Mouse (Mus musculus): ENCODE measurements around the gene Golga5. TPM values are rescaled to one million over a fixed set of nuclear protein-coding genes. Genes with fewer than 3 reads are reported as not detected.

Golga5 gene
- 27.4 and 28.4 TPM in 2 replicates for polyA plus RNA-seq (2012; rRNA removed)

DNA sequence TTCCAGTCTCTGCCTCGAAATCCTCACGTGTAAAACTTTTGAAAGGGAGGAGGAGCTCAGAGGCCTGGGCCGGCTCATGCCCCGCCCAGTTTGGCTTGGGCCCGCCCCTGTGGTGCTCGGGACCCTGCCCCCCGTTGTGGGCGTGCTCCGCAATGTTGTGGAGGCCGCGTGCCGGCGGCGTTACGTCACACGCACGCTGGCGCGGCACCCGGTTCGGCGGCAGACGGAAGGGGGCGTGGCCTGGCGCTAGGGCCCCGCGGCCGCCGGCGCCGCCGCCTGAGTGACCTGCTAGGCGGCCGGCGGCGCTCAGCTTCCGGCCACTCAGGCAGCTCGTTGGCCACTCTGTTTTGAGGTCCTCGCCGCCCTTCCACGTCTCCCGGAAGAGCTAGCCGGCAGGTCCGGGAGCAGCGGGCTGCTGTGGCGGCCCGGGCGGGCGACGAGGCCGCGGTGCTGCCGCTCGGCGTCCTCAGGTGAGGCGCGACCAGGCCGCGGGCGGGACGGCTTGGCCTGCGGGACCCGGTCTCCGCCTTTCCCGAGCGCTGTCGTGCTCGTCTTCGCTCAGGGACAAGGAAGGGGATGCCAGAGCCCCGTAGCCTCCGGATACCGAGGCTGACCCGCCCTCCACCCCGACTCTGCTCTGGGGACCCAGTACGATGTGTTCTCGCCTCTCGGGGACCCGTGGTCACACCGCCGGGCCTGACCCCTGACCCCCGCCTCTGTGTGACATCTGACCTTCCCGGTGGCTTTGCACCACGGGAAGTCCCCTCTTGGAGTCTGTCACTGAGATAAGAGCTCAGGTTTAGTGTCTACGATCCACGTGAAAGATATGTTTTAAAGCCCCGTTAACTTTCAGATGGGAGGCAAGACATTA lies at the start of gene Golga5:
TSS of gene Golga5 (plus strand) at position 242 of the 871 bp plus-strand sequence.
- under 1% methylated on average over 86 of the region's 86 CpGs for WGBS
- Histone ChIP-seq H3K4me1 (ENCODE audit: control insufficient read depth, insufficient read depth, low read length) (no peaks in the 10 kb centered on the region), H3K27me3 (ENCODE audit: control insufficient read depth, insufficient read depth, low read length) (no peaks in the 10 kb centered on the region), H3K4me3 (replicated peaks; ENCODE audit: insufficient read depth, low read depth, low read length) (peak within 1 kb of the TSS; percentile 90), H3K27ac (ENCODE audit: insufficient read depth, low read length) (peak within 1 kb of the TSS; percentile 72)
- peak; percentile 97 to 98 for DNase-seq
- TF ChIP-seq CTCF (IDR thresholded peaks at IDR 0.05; ENCODE audit: borderline replicate concordance, insufficient read depth, low read depth, low read length): no peak
- peak; percentile 66 for TF ChIP-seq POLR2A (IDR thresholded peaks at IDR 0.05; ENCODE audit: borderline replicate concordance, insufficient read depth, low read length)

DNA sequence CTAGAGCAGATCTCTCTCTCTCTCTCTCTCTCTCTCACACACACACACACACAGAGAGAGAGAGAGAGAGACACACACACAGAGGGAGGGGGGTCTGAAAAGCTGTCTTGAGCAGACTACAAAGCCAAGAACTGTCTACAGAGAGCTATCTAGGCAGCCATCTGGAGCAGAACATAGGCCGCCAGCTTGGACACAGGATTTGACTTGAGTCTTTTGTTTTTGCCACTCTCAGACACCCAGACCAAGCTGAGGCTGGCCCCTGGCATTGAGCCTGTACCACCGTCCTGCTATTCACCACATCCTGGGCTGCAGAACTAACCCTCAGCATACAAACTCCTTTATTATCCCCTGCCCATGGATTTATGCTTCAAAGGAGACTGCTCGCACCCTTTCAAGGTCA lies 49.4 kb upstream of the Golga5 start:
- WGBS: 33% methylated on average over 3 of the region's 3 CpGs
- Histone ChIP-seq H3K4me1 (ENCODE audit: control insufficient read depth, insufficient read depth, low read length) (peaks cover 27% of the 10 kb centered on the region), H3K4me3 (replicated peaks; ENCODE audit: insufficient read depth, low read depth, low read length) (no peak overlapping the region), H3K27ac (ENCODE audit: insufficient read depth, low read length) (no peak overlapping the region; the same call in 1 of the 2 replicates), H3K27me3 (ENCODE audit: control insufficient read depth, insufficient read depth, low read length) (no peaks in the 10 kb centered on the region)
- TF ChIP-seq CTCF (IDR thresholded peaks at IDR 0.05; ENCODE audit: borderline replicate concordance, insufficient read depth, low read depth, low read length): no peak
- no peak for TF ChIP-seq POLR2A (IDR thresholded peaks at IDR 0.05; ENCODE audit: borderline replicate concordance, insufficient read depth, low read length)
- peak; percentile 56 to 61 for DNase-seq

DNA sequence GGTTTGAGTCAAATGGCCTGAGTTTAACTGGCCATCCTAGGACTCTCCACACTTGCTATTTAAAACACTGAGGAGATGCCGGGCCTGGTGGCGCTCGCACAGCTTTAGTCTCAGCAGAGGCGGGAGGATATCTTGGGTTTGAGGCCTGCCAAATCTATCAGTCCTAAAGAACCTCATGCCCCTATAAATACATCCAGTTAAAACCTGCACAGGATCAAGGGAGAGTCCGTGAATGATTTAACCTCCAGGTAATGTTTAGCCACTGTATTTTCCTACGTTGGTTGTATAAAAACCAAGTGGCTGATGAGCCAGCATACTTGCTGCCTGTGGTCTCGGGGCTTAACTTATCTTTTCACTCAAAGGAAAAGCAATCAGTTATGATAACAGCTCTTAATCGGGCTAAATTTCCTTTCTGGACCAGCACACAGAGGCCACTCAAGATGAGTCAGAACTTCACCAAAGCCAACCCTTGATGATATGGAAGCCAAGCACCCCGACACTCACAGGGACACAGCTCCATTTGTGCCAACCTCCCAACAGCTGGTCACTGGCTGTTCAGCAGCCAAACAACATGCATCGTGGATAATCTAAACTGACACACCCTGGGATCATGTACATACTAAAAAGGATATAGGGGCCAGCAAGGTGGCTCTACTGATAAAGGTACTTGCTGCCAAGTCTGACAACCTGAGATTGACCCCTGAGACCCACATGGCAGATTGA lies 48.6 kb upstream of the Golga5 start:
- Histone ChIP-seq H3K27me3 (ENCODE audit: control insufficient read depth, insufficient read depth, low read length) (no peaks in the 10 kb centered on the region), H3K4me3 (replicated peaks; ENCODE audit: insufficient read depth, low read depth, low read length) (no peak overlapping the region), H3K4me1 (ENCODE audit: control insufficient read depth, insufficient read depth, low read length) (peaks cover 23% of the 10 kb centered on the region), H3K27ac (ENCODE audit: insufficient read depth, low read length) (no peak overlapping the region)
- 66% methylated on average over 10 of the region's 10 CpGs for WGBS
- no peak for DNase-seq
- TF ChIP-seq CTCF (IDR thresholded peaks at IDR 0.05; ENCODE audit: borderline replicate concordance, insufficient read depth, low read depth, low read length): no peak
- no peak for TF ChIP-seq POLR2A (IDR thresholded peaks at IDR 0.05; ENCODE audit: borderline replicate concordance, insufficient read depth, low read length)

DNA sequence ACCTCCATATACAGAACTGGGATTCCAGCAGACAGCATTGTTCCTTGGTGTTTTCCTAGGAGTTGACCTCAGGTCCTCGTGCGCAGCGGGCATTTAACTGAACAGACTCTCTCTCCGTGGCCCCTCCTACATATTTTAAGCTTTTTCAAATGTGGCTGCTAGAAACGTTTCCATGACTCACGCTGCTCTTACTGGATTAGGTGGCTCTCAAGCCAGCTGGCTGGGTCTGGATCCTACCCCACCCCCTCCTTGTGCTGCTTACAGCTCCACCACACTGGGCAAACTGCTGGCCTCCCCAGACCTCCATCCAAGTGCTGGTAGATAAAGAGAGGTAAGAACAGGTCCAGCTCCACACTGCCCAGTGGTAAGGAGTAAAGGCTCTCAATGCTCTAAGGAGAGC lies 46.9 kb upstream of the Golga5 start:
- WGBS: 19% methylated on average over 6 of the region's 6 CpGs
- peak; percentile 14 to 61 for DNase-seq
- no peaks in the 10 kb centered on the region for H3K27me3 ChIP-seq (ENCODE audit: control insufficient read depth, insufficient read depth, low read length)
- TF ChIP-seq CTCF (IDR thresholded peaks at IDR 0.05; ENCODE audit: borderline replicate concordance, insufficient read depth, low read depth, low read length) (no peak), POLR2A (IDR thresholded peaks at IDR 0.05; ENCODE audit: borderline replicate concordance, insufficient read depth, low read length) (no peak)
- H3K27ac ChIP-seq (ENCODE audit: insufficient read depth, low read length): no peak overlapping the region
- no peak overlapping the region for H3K4me3 ChIP-seq (replicated peaks; ENCODE audit: insufficient read depth, low read depth, low read length)
- peaks cover 14% of the 10 kb centered on the region for H3K4me1 ChIP-seq (ENCODE audit: control insufficient read depth, insufficient read depth, low read length)

DNA sequence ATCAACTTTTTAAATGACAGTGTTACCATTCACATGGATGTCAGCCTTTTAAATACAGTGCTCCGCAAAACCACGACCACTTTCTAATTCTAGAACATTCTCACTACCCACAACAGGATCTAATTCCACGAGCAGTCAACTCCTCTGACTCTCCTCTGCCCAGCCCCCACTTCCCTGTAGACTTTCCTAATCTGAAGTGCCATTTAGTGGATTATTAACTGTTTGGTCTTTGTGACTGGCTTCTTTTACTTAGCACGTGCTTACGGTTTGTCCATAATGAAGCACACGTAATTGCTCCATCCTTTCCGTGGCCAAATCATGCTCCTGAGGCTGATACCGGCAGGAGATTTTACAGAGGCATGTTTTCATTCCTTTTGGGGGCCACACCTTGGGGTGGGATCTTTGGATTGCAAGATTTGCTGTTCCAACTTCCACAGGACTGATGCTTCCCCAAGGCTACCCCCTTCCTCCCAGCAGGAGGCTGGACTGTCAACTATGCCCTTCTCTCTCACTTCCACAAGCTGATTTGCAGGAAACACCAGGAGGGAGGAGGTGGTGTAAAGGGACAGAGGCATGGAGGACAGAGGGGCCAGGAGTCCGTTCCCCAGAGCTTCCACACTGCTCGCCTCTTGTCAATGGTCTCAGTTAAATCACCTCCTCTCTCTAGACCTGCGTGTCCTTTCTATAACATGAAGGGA lies 46.2 kb upstream of the Golga5 start:
- Histone ChIP-seq H3K4me3 (replicated peaks; ENCODE audit: insufficient read depth, low read depth, low read length) (no peak overlapping the region), H3K4me1 (ENCODE audit: control insufficient read depth, insufficient read depth, low read length) (peaks cover 14% of the 10 kb centered on the region), H3K27me3 (ENCODE audit: control insufficient read depth, insufficient read depth, low read length) (no peaks in the 10 kb centered on the region), H3K27ac (ENCODE audit: insufficient read depth, low read length) (no peak overlapping the region)
- TF ChIP-seq CTCF (IDR thresholded peaks at IDR 0.05; ENCODE audit: borderline replicate concordance, insufficient read depth, low read depth, low read length) (no peak), POLR2A (IDR thresholded peaks at IDR 0.05; ENCODE audit: borderline replicate concordance, insufficient read depth, low read length) (no peak)
- WGBS: 94% methylated on average over 11 of the region's 11 CpGs
- DNase-seq: no peak

DNA sequence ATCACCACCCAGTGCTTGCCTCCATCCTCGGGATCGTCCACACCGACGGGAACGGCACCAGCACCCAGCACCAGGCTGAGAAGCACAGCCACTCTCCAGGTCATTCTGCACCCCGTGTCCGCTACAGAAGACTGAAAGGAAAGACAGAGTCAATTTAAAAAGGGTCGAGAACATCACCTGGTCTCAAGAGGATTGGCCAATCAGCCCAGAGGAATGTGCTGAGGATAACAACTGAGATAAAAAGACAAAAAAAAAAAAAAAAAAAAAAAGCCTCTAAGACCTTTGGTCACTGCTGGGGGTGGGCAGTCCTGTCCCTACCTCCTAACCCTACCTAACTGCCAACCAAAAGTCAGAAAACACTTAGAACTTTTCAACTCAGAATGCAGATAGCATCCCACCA lies 45.3 kb upstream of the Golga5 start:
- DNase-seq: no peak
- H3K4me1 ChIP-seq (ENCODE audit: control insufficient read depth, insufficient read depth, low read length): peaks cover 14% of the 10 kb centered on the region
- WGBS: 96% methylated on average over 8 of the region's 8 CpGs
- no peak for TF ChIP-seq CTCF (IDR thresholded peaks at IDR 0.05; ENCODE audit: borderline replicate concordance, insufficient read depth, low read depth, low read length)
- no peak for TF ChIP-seq POLR2A (IDR thresholded peaks at IDR 0.05; ENCODE audit: borderline replicate concordance, insufficient read depth, low read length)
- no peak overlapping the region for H3K4me3 ChIP-seq (replicated peaks; ENCODE audit: insufficient read depth, low read depth, low read length)
- no peak overlapping the region for H3K27ac ChIP-seq (ENCODE audit: insufficient read depth, low read length)
- no peaks in the 10 kb centered on the region for H3K27me3 ChIP-seq (ENCODE audit: control insufficient read depth, insufficient read depth, low read length)

DNA sequence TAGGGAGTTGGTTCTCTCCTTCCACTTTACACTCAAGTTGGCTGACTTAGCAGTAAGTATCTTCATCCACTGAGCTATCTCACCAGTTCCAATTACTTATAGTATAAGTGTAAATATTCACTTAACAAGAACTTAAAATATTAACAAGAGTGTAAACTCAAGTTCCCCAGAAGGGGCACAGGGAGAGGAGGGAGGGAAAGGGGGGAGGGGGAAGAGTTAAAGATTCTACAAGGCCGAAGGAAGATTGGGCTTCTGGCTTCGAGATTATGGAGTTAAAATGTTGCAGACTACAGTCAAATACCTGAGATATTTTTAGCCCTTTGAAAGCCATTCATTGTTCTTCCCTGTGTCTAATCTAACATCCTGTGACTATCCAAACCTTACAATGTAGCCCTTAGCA lies 44.5 kb upstream of the Golga5 start:
- 83% methylated on average over 2 of the region's 2 CpGs for WGBS
- TF ChIP-seq CTCF (IDR thresholded peaks at IDR 0.05; ENCODE audit: borderline replicate concordance, insufficient read depth, low read depth, low read length): no peak
- TF ChIP-seq POLR2A (IDR thresholded peaks at IDR 0.05; ENCODE audit: borderline replicate concordance, insufficient read depth, low read length): no peak
- Histone ChIP-seq H3K27ac (ENCODE audit: insufficient read depth, low read length) (no peak overlapping the region), H3K27me3 (ENCODE audit: control insufficient read depth, insufficient read depth, low read length) (no peaks in the 10 kb centered on the region), H3K4me3 (replicated peaks; ENCODE audit: insufficient read depth, low read depth, low read length) (no peak overlapping the region), H3K4me1 (ENCODE audit: control insufficient read depth, insufficient read depth, low read length) (peaks cover 14% of the 10 kb centered on the region)
- no peak for DNase-seq

Measured in cerebellum, adult 2 months (tissue).